Mouse (Mus musculus) liver, adult 2 months (tissue): Measurements from ENCODE around the gene Hip1.

ENCODE experiments used
- CTCF ChIP-seq: fragments of 200-500 bp; IDR thresholded peaks from 2 replicates; pipeline ENCODE4 v1.5.1; 2011; ENCODE audit warnings: low read depth, low read length, control low read depth
- POLR2A ChIP-seq: fragments of 200-500 bp; IDR thresholded peaks from 2 replicates; pipeline ENCODE4 v1.6.1; 2011; ENCODE audit warnings: low read length, control low read depth; ENCODE audit not compliant: insufficient read depth; ENCODE audit errors: extremely low read depth

- peak; percentile 57; the same call in 1 of the 2 replicates for TF ChIP-seq CTCF
- 0 out of 2 replicates have a peak, but pooled peaks have one; percentile 9 for TF ChIP-seq POLR2A
These were observed at the start of gene Hip1 for GRCm38 (mm10) chr5:135544865-135545797.
